Mouse (Mus musculus): ENCODE results near the gene Gm11437. TPM values are rescaled to one million over a fixed set of nuclear protein-coding genes. Genes with fewer than 3 reads are reported as not detected.

Gm11437 gene
- total and polyA plus RNA-seq, 3 experiments = not detected

DNA sequence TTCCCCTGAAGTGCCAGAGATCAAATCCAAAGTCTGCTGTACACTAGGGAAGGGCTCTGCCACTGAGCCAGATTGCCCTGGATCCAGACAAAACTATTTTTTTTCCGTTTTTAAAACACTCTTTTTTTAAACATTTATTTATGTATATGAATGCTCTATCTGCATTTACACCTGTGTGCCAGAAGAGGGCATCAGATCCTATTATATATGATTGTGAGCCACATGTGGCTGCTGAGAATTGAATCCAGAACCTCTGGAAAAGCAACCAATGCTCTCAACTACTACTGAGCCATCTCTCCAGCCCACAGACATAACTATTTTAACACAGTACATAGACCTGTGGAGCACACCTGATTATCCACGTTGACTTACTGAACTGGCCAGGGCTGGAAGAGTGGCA lies 51.1 kb downstream of the Gm11437 start:
- no peak overlapping the region for H3K4me3 ChIP-seq (ENCODE audit: low read depth, low read length)
- TF ChIP-seq GATA1 (IDR thresholded peaks at IDR 0.05; ENCODE audit: borderline replicate concordance, low read length) (no peak), TAL1 (conservative IDR thresholded peaks at IDR 0.05; ENCODE audit: low read depth, low read length) (no peak), CTCF (IDR thresholded peaks at IDR 0.05; ENCODE audit: low read depth, low read length) (no peak)
- H3K4me1 ChIP-seq (ENCODE audit: insufficient read depth, low read depth, low read length) = peaks cover 9% of the 10 kb centered on the region
- DNase-seq (ENCODE audit: low spot score) = no peak
- no peaks in the 10 kb centered on the region for H3K27me3 ChIP-seq (ENCODE audit: insufficient read depth, low read length)
- H3K36me3 ChIP-seq (replicated peaks) = peaks cover 79% of the 10 kb centered on the region
- no peaks in the 10 kb centered on the region for H3K9me3 ChIP-seq (replicated peaks)
- no peak for ATAC-seq (ENCODE audit: extremely low read depth, insufficient number of reproducible peaks, low FRiP score, poor library complexity, severe bottlenecking)

- no peak for DNase-seq (ENCODE audit: low spot score)
- no peaks in the 10 kb centered on the region for H3K27me3 ChIP-seq (ENCODE audit: insufficient read depth, low read length)
- TF ChIP-seq TAL1 (conservative IDR thresholded peaks at IDR 0.05; ENCODE audit: low read depth, low read length) = no peak
- TF ChIP-seq CTCF (IDR thresholded peaks at IDR 0.05; ENCODE audit: low read depth, low read length) = no peak
- TF ChIP-seq GATA1 (IDR thresholded peaks at IDR 0.05; ENCODE audit: borderline replicate concordance, low read length) = no peak
- no peak for TF ChIP-seq GATA2 (IDR thresholded peaks at IDR 0.05; ENCODE audit: borderline replicate concordance, low read depth, low read length)
- TF ChIP-seq POLR2AphosphoS5 (IDR thresholded peaks at IDR 0.05; ENCODE audit: insufficient replicate concordance, low read depth, low read length) = no peak
- H3K4me3 ChIP-seq (ENCODE audit: low read depth, low read length) = no peak overlapping the region
- ATAC-seq (ENCODE audit: extremely low read depth, insufficient number of reproducible peaks, low FRiP score, poor library complexity, severe bottlenecking) = no peak
- peaks cover 77% of the 10 kb centered on the region for H3K36me3 ChIP-seq (replicated peaks)
- H3K9me3 ChIP-seq (replicated peaks) = no peaks in the 10 kb centered on the region
- H3K4me1 ChIP-seq (ENCODE audit: insufficient read depth, low read depth, low read length) = peaks cover 9% of the 10 kb centered on the region
These were observed 51.6 kb downstream of the Gm11437 start for GRCm38 (mm10) chr11:84115646-84116045.

- DNase-seq (ENCODE audit: low spot score) = no peak
- TF ChIP-seq CTCF (IDR thresholded peaks at IDR 0.05; ENCODE audit: low read depth, low read length) = no peak
- TF ChIP-seq TAL1 (conservative IDR thresholded peaks at IDR 0.05; ENCODE audit: low read depth, low read length) = no peak
- no peak for TF ChIP-seq POLR2AphosphoS5 (IDR thresholded peaks at IDR 0.05; ENCODE audit: insufficient replicate concordance, low read depth, low read length)
- TF ChIP-seq GATA2 (IDR thresholded peaks at IDR 0.05; ENCODE audit: borderline replicate concordance, low read depth, low read length) = no peak
- no peak for TF ChIP-seq GATA1 (IDR thresholded peaks at IDR 0.05; ENCODE audit: borderline replicate concordance, low read length)
- H3K4me1 ChIP-seq (ENCODE audit: insufficient read depth, low read depth, low read length) = peaks cover 9% of the 10 kb centered on the region
- no peak overlapping the region for H3K4me3 ChIP-seq (ENCODE audit: low read depth, low read length)
- no peaks in the 10 kb centered on the region for H3K27me3 ChIP-seq (ENCODE audit: insufficient read depth, low read length)
- H3K36me3 ChIP-seq (replicated peaks) = peaks cover 73% of the 10 kb centered on the region
- no peak for ATAC-seq (ENCODE audit: extremely low read depth, insufficient number of reproducible peaks, low FRiP score, poor library complexity, severe bottlenecking)
- no peaks in the 10 kb centered on the region for H3K9me3 ChIP-seq (replicated peaks)
These were observed 53.7 kb downstream of the Gm11437 start for GRCm38 (mm10) chr11:84113623-84114022.

DNA sequence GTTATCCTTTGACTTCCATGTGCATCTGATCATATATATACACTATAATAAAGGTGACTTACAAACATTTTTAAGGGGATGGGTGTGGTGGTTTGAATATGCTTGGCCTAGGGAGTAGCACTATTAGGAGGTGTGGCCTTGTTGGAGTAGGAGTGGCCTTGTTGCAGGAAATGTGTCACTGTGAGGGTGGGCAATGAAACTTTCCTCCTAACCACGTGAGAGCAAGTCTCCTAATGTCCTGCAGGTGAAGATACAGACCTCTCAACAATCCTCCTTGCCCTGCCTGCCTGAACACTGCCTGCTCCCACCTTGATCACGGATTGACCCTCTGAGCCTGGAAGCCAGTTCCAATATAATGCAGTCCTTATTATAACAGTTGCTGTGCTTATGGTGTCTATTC lies 60.1 kb downstream of the Gm11437 start:
- Histone ChIP-seq H3K4me1 (ENCODE audit: insufficient read depth, low read depth, low read length) (peaks cover 2% of the 10 kb centered on the region; the same call in 1 of the 2 replicates), H3K27me3 (ENCODE audit: insufficient read depth, low read length) (no peaks in the 10 kb centered on the region), H3K9me3 (replicated peaks) (no peaks in the 10 kb centered on the region), H3K36me3 (replicated peaks) (peaks cover 86% of the 10 kb centered on the region), H3K4me3 (ENCODE audit: low read depth, low read length) (no peak overlapping the region)
- TF ChIP-seq GATA2 (IDR thresholded peaks at IDR 0.05; ENCODE audit: borderline replicate concordance, low read depth, low read length) (no peak), POLR2AphosphoS5 (IDR thresholded peaks at IDR 0.05; ENCODE audit: insufficient replicate concordance, low read depth, low read length) (no peak), GATA1 (IDR thresholded peaks at IDR 0.05; ENCODE audit: borderline replicate concordance, low read length) (no peak)
- no peak for DNase-seq (ENCODE audit: low spot score)
- no peak for ATAC-seq (ENCODE audit: extremely low read depth, insufficient number of reproducible peaks, low FRiP score, poor library complexity, severe bottlenecking)

- Histone ChIP-seq H3K4me1 (ENCODE audit: insufficient read depth, low read depth, low read length) (peaks cover 2% of the 10 kb centered on the region; the same call in 1 of the 2 replicates), H3K4me3 (ENCODE audit: low read depth, low read length) (no peak overlapping the region), H3K36me3 (replicated peaks) (peaks cover 91% of the 10 kb centered on the region), H3K9me3 (replicated peaks) (no peaks in the 10 kb centered on the region), H3K27me3 (ENCODE audit: insufficient read depth, low read length) (no peaks in the 10 kb centered on the region)
- TF ChIP-seq CTCF (IDR thresholded peaks at IDR 0.05; ENCODE audit: low read depth, low read length) (no peak), GATA2 (IDR thresholded peaks at IDR 0.05; ENCODE audit: borderline replicate concordance, low read depth, low read length) (no peak), POLR2AphosphoS5 (IDR thresholded peaks at IDR 0.05; ENCODE audit: insufficient replicate concordance, low read depth, low read length) (no peak), TAL1 (conservative IDR thresholded peaks at IDR 0.05; ENCODE audit: low read depth, low read length) (no peak), GATA1 (IDR thresholded peaks at IDR 0.05; ENCODE audit: borderline replicate concordance, low read length) (no peak)
- ATAC-seq (ENCODE audit: extremely low read depth, insufficient number of reproducible peaks, low FRiP score, poor library complexity, severe bottlenecking) (no peak), DNase-seq (ENCODE audit: low spot score) (no peak)
These were observed 63.2 kb downstream of the Gm11437 start for GRCm38 (mm10) chr11:84104036-84104435.

- Histone ChIP-seq H3K4me3 (ENCODE audit: low read depth, low read length) (no peak overlapping the region), H3K27me3 (ENCODE audit: insufficient read depth, low read length) (no peaks in the 10 kb centered on the region), H3K36me3 (replicated peaks) (peaks cover 86% of the 10 kb centered on the region), H3K9me3 (replicated peaks) (no peaks in the 10 kb centered on the region), H3K4me1 (ENCODE audit: insufficient read depth, low read depth, low read length) (no peaks in the 10 kb centered on the region)
- DNase-seq (ENCODE audit: low spot score) = no peak
- ATAC-seq (ENCODE audit: extremely low read depth, insufficient number of reproducible peaks, low FRiP score, poor library complexity, severe bottlenecking) = no peak
- TF ChIP-seq GATA1 (IDR thresholded peaks at IDR 0.05; ENCODE audit: borderline replicate concordance, low read length) = no peak
- TF ChIP-seq GATA2 (IDR thresholded peaks at IDR 0.05; ENCODE audit: borderline replicate concordance, low read depth, low read length) = no peak
- no peak for TF ChIP-seq CTCF (IDR thresholded peaks at IDR 0.05; ENCODE audit: low read depth, low read length)
- no peak for TF ChIP-seq POLR2AphosphoS5 (IDR thresholded peaks at IDR 0.05; ENCODE audit: insufficient replicate concordance, low read depth, low read length)
- no peak for TF ChIP-seq TAL1 (conservative IDR thresholded peaks at IDR 0.05; ENCODE audit: low read depth, low read length)
These were observed 66.1 kb downstream of the Gm11437 start for GRCm38 (mm10) chr11:84101182-84101581.

Other genes starting within 250 kb of the Gm11437 start
- gene Ddx52, start 225.4 kb downstream of the Gm11437 start, total RNA-seq (2014; fragmentation: Nextera tagmentation) = 54.2 and 62.1 TPM in 2 replicates
- 82.8 and 89.8 TPM in 2 replicates for gene Ddx52, start 225.4 kb downstream of the Gm11437 start, total RNA-seq (2017)
- gene Ddx52, start 225.4 kb downstream of the Gm11437 start, polyA plus RNA-seq (2012) = 3.2 TPM in 2 replicates
- gene Synrg, start 203.0 kb downstream of the Gm11437 start, total RNA-seq (2014; fragmentation: Nextera tagmentation) = 41.7 and 41.9 TPM in 2 replicates
- gene Synrg, start 203.0 kb downstream of the Gm11437 start, total RNA-seq (2017) = 14.5 and 17.4 TPM in 2 replicates
- 4.2 and 10.7 TPM in 2 replicates for gene Synrg, start 203.0 kb downstream of the Gm11437 start, polyA plus RNA-seq (2012)
- not detected in 2 replicates for gene Dusp14, start 98.2 kb downstream of the Gm11437 start, total RNA-seq (2014; fragmentation: Nextera tagmentation)
- 0.17 TPM in 1 of 2 replicates, not detected in the other for gene Dusp14, start 98.2 kb downstream of the Gm11437 start, total RNA-seq (2017)
- not detected in 2 replicates for gene Dusp14, start 98.2 kb downstream of the Gm11437 start, polyA plus RNA-seq (2012)
- gene Tada2a, start 37.9 kb downstream of the Gm11437 start, total RNA-seq (2014; fragmentation: Nextera tagmentation) = 18.3 and 18.7 TPM in 2 replicates
- gene Tada2a, start 37.9 kb downstream of the Gm11437 start, total RNA-seq (2017) = 18.5 and 19.9 TPM in 2 replicates
- 1.9 and 2.0 TPM in 2 replicates for gene Tada2a, start 37.9 kb downstream of the Gm11437 start, polyA plus RNA-seq (2012)
- 37.1 and 37.2 TPM in 2 replicates for gene Acaca, start 37.8 kb downstream of the Gm11437 start, total RNA-seq (2014; fragmentation: Nextera tagmentation)
- gene Acaca, start 37.8 kb downstream of the Gm11437 start, total RNA-seq (2017) = 38.0 and 45.3 TPM in 2 replicates
- gene Acaca, start 37.8 kb downstream of the Gm11437 start, polyA plus RNA-seq (2012) = 15.4 and 19.3 TPM in 2 replicates

Measured in G1E (cell line).